Mouse (Mus musculus): ENCODE data around the gene Itgbl1.
"Not testable (repeated sequence)": the region's sequence is repeated elsewhere in the genome, so short reads cannot be mapped to it uniquely, and the experiment has no call there.

The Itgbl1 gene

DNA sequence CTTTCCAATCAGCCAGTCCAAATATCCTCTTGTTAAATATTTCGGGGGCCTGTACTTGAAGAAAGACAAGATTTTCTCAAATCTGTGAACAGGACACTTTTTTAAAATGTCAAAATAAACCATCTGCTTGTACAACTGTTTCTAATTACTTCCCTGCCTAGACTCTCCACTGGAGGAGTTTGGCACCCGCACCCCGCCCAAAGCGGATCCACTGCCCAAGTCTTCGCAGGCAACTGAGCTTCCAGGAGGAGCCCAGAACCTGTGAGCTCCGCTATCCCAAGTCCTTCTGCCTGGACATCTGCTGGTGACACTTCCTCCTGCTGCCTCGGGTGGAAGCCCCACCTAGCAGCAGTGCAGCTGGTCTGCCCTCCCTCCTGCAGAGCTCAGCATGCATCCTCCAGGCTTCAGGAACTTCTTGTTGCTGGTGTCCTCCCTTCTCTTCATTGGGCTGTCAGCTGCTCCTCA is at the start of gene Itgbl1:
TSS of gene Itgbl1 (plus strand) at position 51 of the 465 bp plus-strand sequence.
- DNase-seq (ENCODE audit: low spot score) = peak; percentile 44

DNA sequence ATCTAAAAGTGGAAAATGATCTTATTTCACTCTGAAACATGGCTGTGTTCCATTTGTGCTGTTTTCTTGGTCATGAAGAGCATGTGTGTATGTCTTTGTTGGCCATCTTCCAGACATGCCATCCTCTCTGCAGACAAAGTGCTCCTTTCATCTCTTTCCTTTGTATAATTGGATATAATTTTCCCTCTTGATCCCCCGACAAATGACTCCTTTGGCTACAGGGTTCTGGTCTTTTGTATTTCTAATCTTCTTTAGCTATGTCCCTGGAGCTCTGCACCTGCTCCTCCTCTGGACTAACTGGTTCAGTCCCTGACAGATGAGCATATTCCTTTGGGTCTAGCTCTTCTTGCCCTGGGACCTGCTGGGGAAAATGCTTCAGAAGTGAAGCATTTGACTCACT is 36.8 kb upstream of the Itgbl1 start:
- DNase-seq (ENCODE audit: low spot score) = no peak

DNA sequence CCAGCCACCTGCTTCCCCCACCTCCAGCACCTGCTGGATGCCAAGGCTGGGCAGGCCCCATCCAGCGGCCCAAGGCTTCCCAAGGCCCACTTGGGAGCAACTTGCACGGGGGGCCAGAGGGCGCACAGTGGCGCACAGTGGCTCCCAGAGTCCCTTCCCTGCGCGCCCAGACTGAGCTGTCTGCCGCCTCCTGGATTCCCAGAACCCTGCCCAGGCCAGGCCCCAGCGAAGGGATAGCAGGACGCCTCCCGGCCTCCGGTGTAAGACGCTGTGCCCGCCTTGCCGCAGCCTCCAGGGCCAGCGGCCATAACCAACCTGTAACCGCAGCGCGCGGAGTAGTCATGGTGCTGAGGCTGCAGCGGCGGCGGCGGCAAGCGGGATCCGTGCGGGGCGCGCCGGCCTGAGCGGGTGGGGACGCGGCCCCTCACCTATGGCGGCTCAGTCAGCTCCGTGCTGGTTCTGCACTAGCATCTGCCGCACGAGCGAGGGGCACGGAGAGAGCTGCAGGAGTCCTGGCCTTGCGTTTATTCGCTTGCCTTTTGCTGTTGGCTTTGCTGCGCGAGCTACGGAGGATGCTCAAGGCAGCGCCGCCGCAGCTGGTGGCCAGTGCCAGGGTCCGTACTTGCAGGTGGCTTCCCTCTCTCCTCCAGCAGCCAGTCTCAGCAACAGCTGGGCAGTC is 33.1 kb upstream of the Itgbl1 start, which contains the start of gene Nalcn:
TSS of gene Nalcn (minus strand) at position 644 of the 679 bp plus-strand sequence.
- DNase-seq (ENCODE audit: low spot score) = peak; percentile 50

DNA sequence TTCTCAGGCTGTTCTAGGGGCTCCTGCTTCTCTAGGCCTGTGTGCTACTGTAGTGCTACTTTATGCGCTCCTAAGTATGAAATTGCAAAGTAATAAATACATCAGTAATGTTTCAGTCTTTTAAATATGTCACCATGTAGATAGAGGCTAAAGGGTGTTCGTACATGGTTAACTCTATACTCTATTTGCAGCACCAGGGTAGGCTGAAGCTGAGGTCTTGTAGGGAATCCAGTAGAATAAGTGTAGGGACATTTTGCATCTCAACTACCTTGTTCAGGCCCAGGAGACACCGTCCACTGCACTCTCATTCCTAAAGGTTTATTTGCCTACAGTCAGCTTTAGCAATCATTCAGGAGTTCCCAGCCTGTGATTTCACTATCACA is 32.6 kb upstream of the Itgbl1 start:
- DNase-seq (ENCODE audit: low spot score) = no peak

DNA sequence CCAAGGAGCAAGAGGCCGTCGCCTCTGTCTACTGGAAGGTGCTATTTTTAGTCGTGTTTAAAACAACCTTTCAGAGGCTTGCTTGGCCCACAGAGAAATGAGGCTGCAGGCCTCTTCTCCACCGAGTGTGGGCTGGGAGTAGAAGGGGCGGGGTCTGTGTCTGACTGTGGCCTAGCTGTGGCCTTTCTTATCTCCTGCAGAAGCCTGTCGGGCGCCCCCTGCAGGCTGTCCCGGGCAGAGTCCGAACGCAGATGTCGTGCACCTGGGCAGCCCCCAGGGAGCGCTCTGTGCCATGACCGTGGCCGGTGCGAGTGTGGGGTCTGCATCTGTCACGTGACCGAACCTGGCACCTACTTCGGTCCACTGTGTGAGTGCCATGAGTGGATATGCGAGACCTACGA is 1.3 kb downstream of the Itgbl1 start:
- DNase-seq (ENCODE audit: low spot score) = peak; percentile 81

DNA sequence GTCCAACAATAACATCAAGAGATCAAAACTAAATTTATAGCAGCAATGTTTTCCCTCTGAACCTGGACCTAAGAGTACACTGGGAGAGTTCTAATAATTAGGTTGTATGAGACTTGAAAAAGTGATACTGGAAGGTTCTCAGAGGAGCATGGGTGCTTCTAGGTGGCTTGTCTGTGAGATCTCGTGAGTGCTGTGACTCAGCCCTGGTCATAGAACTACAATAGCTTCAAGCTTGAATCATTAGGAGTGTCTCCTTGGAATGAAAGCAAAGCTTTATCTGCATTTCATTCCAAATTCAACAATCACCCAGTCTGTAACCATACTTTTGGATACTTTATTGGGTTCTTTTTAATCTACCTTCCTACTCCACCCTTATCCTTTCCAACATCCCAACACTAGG is 2.6 kb downstream of the Itgbl1 start:
- DNase-seq (ENCODE audit: low spot score) = no peak

DNA sequence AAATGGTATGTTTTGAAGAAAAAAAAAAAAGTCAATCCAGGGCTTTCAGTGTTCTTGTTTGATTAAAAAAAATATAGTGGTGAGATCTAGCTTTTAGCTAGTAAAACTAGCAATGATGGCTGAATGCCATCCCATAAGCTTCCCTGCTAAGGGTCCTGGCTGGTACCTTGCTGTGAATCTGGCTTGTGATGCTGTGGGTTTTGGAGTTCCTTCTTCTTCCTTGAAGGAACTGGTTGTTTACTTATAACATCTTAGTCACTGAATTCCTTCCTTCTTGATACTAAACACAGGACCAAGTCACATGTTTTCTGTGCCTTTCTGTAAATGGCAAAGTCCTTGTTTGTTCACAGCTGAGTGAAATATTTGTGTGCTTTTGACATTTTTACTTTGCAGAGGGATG is 3.4 kb downstream of the Itgbl1 start:
- no peak for DNase-seq (ENCODE audit: low spot score)

DNA sequence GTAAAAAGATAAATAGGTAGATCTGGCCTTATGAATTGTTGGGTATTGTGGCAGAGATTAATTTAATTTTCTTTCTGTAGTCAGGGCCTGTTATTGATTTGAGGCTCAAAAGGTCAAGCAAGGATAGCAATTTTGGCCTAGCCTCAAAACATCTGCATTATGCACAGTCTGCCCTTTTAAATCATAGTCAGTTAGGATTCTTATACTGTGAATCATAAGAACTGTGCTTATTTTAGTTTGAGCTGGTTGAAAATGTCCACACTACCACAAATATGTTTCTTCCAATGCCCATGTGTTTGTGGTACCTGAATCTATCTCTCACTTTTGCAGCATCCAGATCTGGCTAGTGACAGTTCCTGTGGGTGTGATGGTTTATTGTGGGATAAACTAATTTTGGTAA is 4.7 kb downstream of the Itgbl1 start:
- DNase-seq (ENCODE audit: low spot score) = no peak

DNA sequence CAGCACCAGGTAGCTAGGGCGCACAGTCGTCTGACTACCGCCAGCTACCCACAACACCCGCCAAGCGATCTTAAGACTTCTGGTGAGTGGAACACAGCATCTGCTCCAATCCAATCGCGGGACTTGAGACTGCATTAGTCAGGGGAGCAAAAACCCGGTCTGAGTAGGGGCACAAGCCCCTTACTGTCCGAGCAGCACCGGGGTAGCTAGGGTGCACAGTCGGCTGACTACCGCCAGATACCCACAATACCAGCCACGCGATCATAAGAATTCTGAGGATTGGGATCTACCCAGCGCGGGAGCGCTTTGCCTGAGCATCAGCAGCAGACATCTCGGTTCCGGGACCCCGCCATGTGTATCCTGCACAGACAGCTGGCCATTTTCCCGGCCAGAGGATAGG is 11.3 kb downstream of the Itgbl1 start:
- DNase-seq (ENCODE audit: low spot score) = not testable (repeated sequence)

DNA sequence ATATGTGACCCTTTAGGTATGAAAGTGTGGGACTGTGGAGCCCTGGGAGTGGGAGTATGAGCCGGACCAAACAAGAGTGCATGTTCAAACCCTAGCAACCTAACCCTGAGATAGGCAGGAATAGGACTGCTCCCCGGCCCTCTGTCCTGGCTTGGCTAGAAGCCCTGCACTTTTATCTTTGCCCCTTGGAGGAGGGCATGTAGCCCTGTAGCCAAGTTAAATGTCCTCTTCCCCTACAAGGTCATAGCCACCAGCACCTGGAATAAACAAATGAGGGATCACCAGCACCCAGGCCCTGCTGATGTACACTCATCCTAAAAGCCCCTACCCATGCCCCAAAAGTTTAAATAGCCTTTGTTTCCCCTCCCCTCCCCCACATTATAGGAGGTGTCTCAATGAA is 18.3 kb downstream of the Itgbl1 start:
- DNase-seq (ENCODE audit: low spot score) = no peak

DNA sequence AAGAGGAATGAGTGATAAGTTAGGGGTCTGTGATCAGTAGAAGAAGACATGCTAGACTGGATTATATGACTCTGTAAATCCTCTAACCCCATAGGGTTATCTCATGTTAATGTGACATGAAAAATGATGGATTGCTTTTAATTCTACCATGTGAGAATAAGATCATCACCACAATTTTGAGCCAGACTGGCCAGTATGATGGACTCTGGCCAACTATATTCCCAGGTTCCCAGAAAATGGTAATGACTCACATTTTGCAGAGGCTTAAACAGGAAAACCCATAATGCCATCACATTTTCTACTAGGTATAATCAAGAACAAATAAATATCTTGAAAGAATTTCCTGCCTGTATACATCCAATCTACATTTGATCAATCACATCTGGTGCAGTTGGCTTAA is 55.0 kb downstream of the Itgbl1 start:
- no peak for DNase-seq (ENCODE audit: low spot score)

DNA sequence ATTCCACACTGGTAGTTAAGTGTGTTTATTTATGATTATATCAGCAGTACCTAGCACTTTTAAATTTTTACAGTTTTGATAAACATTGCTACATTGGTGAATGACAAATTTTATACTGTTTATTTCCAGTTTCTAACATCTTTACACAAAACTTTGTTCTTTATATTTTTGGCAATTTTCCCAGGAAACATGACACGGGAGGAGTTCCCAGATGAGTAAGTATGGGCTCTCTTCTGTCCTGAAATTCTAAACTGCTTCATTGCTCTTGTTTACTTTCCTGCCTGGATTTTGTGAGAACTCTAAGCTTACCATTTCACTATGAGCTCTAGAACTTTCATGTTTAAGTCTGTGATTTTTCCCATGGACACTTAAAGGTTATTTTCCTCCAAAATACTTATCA is 82.3 kb downstream of the Itgbl1 start:
- DNase-seq (ENCODE audit: low spot score) = no peak

DNA sequence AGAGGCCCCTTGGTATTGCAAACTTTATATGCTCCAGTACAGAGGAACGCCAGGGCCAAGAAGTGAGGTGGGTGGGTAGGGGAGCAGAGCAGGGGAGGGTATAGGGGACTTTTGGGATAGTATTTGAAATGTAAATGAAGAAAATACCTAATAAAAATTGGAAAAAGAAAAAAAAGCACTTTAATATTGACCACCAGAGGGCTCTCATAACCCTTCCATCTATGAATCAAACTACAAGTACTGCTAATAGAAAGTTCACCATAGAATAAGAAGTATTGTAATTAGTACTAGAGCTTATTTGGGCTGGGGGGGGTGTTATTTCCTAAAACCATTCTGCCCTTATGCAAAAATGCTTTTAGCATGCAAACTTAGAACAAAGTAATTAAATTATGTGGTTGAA is 91.2 kb downstream of the Itgbl1 start:
- no peak for DNase-seq (ENCODE audit: low spot score)

DNA sequence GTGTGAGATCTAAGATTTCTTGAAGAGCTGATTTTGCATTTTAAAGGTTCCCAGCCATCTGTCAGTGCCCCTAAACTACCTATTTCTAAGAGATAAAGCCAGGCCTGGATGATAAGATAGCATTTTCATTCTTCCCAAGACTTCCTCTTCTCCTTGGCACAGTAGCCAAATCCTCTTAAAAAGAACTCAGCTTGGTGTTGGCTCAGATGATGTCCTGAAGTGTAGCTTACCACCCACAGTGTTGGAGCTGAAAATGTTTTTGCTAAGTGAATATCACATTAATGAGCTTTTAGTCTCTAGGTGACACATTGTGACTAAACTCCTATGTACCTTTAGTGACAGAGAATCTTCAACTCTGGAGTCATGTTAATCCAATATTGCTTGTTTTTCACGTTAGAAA is 99.8 kb downstream of the Itgbl1 start:
- no peak for DNase-seq (ENCODE audit: low spot score)

DNA sequence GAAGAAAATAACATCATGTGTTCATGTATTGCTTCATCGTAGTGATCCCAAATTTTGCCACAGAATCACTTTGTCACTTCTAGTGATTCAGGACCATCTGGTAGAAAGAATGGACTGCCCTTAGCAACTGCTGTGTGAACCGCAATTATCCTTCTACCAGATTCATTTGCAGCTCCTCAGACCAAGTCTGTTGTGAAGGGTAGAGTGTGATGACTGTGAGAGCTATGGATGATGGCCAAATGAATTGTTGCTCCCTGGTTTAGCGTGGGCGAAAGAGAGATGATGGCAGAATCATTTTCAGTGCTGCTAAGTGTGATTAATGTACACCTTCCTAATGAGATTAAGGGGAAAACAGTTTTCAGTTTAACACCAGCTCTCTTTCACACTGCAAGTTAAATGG is 100.3 kb downstream of the Itgbl1 start:
- no peak for DNase-seq (ENCODE audit: low spot score)

DNA sequence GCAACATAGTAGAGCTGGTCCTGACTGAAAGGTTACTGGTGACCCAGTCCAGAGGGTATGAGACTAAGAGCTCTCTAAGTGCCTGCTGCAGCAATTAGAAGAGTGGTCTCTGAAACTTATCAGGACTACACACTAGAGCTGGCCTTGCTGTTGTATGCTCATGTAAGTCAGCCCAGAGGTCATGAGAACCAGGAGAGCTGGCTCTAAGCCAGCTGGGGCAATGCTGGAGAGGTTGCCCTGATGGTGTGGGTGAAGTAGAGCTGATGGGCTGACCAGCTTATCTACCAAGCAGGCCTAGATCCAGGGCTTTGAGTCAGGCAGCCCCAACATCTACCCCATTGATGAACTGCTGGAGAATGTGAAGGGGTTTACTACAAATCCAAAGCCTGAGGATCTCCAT is 142.0 kb downstream of the Itgbl1 start:
- no peak for DNase-seq (ENCODE audit: low spot score)

DNA sequence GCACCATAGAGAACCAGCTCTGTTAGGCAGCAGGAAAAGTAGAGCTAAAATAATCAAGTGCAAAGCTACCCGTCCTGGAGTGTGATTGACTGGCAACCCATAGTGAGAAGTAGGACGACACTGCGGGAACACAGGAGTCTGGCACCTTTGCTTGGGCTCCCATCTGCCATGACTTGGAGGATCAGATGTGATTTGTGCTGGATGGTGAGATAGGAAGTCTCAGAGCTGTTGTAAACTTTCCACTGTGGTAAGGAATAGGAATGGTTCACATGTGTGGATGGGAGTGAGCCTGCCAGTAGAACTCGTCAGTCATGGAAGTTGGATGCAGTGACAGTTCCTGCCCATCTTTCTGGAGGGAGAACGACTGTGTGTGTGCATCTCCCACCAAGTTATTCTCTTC is 177.9 kb downstream of the Itgbl1 start:
- DNase-seq (ENCODE audit: low spot score) = no peak

DNA sequence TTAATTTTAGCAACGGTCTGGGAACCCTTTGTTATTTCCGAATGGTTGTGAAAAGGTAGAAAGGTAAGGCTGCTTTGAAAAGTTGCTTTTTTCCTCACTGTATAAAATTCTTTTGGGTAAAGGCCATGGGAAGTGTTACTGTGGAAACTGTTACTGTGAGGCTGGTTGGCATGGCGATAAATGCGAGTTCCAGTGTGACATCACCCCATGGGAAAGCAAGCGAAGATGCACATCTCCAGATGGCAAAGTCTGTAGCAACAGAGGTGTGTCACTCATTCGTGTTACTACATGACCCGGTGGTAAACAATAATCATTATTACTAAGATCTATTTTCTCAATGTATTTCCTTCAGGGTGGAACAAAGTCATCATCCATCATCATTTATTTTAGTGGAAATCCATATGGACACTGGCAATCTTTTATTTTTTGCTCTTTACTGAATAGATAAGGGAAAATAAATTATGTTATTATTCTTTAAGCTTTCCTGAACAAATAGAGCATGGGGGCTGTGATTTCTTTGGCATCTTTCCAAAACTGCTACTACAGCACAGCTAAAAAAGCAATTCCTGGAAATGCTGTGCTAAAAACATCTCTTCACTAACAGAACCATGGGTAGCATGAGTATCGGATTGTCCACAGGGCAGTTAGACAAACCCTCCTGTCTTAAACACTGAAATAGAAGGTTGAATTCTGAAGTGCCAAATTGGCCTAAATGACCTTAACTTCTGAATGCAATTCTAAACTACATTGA is 184.1 kb downstream of the Itgbl1 start:
- no peak for DNase-seq (ENCODE audit: low spot score)

DNA sequence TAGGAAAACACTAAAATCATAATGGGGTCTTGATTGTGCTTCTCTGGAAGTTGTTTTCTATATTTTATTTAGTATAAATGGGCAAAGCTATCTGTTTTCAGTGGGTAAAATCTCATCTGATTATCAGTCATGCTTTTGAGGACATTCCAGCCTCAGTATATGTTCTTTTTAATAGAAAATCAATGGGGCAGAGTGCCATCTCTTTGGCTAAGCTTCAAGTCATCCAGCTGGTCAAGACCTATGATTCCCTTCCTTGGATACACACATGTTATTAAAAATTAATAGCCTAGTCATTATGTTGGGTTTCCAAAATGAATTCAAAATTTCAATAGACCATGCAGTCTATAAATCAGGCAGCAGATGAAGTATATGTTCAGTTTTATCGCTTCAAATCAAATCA is 204.8 kb downstream of the Itgbl1 start:
- no peak for DNase-seq (ENCODE audit: low spot score)

DNA sequence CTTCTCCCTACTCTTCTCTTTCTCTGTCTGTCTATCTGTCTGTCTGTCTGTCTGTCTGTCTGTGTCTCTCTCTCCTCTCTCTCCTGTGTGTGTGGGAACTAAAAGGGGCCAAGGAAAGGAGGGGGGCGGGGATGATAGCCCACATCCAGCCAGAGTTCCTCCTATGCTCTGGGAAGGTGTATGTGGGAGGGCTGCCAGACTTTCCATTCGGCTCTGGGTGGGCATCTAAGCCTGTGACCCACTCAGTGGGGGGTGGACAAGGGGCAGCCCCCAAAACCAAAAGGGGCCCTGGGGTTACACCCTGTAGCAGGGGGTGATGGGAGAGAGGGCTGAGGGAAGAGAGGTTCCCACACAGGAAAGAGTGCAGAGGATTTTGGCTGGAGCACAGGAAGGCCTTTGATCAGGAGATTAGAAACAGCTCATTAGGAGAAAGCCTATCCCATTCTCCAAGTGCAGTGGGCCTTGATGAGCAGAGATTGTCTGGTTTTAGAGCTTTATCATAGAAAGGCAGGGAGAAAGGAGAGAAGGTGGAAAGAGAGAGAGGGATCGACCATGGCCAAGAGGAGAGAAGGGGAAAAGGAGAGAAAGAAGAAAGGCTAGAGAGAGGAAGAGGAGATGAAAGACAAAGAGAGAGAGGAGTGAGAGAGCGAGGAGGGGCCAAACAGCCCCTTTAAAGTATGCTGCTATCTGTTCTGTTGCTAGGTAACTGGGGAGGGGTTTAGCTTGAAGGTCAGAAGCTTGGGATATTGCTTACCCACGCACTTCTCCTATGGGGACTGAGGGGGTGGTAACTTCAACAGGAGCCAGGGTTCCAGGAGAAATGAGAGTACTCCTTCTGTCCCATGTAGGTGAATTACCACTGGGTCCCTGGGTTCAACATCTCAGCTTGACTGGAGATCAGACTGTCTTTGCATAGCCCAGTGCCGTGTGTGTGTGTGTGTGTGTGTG is 206.3 kb downstream of the Itgbl1 start:
- DNase-seq (ENCODE audit: low spot score) = no peak

DNA sequence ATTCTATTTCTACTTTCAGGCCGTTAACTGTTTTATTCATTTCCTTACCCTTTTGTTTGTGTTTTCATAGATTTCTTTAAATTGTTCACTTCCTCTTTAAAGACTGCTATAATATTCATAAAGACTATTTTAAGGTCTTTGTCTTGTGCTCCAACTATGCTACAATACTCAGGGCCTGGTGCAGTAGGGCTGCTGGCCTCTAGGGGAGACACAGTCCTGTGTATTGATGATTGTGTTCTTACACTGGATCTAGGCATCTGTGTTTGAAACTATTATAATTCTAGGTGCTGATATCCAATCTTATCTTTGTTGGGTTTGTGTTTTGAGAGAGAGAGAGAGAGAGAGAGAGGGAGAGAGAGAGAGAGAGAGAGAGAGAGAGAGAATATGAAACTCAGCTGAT is 268.1 kb downstream of the Itgbl1 start:
- DNase-seq (ENCODE audit: low spot score) = no peak

DNA sequence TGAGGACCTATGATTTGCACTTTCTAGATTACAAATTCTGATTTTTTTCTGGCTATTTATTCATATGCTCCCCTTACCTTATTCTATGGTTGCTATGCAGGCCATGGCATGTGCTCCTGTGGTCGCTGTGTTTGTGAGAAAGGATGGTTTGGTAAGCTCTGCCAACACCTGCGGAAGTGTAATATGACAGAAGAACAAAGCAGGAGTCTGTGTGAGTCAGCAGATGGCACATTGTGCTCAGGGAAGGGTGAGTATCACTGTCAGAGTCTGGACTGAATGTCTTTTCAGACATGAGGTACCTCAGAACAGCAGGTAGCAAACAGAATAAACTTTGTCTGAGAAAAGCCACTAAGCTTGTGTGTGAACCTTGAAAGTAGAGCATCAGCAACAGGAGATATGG is 306.8 kb downstream of the Itgbl1 start:
- no peak for DNase-seq (ENCODE audit: low spot score)

DNA sequence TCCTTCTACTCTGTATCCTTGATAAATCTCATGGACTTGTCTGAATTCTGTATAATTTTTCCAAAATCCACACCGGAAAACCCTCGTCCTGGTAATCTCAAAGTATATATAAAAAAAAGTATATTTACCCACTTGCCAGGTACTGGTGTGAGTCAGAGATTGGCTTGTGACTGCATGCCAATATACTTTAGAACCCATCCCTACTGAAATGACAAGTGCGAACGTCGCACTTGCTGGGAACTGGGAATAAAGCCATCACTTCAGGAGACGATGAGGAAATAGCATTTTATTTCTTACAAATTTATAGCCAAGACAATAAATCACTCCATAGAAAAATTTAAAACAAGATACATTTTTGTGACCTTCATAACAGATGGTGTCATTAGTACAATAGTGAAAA is 308.2 kb downstream of the Itgbl1 start:
- DNase-seq (ENCODE audit: low spot score) = no peak
